Mouse (Mus musculus): Measurements from ENCODE around the gene Eml6.
A peak's percentile ranks its signal among the peaks of the same experiment; 100 is the strongest.
"Not testable (repeated sequence)": the region's sequence is repeated elsewhere in the genome, so short reads cannot be mapped to it uniquely, and the experiment has no call there.

The Eml6 gene

GRCm38 (mm10) chr11:29840606-29841227 lies 185.1 kb downstream of the Eml6 start:
- DNase-seq (ENCODE audit: low spot score in 2 of 2), result no peak

- DNase-seq (ENCODE audit: low spot score in 2 of 2), result no peak
Observed at GRCm38 (mm10) chr11:29839781-29840180, 186.1 kb downstream of the Eml6 start.

GRCm38 (mm10) chr11:29837066-29837465 lies 188.8 kb downstream of the Eml6 start:
- no peak for DNase-seq (ENCODE audit: low spot score in 2 of 2)

- DNase-seq (ENCODE audit: low spot score in 2 of 2), result no peak
Observed at GRCm38 (mm10) chr11:29827729-29828128, 198.1 kb downstream of the Eml6 start.

GRCm38 (mm10) chr11:29826001-29826400 lies 199.8 kb downstream of the Eml6 start:
- no peak for DNase-seq (ENCODE audit: low spot score in 2 of 2)

- DNase-seq (ENCODE audit: low spot score in 2 of 2), result not testable (repeated sequence)
Observed at GRCm38 (mm10) chr11:29825271-29825718, 200.5 kb downstream of the Eml6 start, which contains the start of gene 4931440F15Rik. TSS of gene 4931440F15Rik (minus strand) at chr11:29825668.

- not testable (repeated sequence) for DNase-seq (ENCODE audit: low spot score in 2 of 2)
Observed at GRCm38 (mm10) chr11:29824474-29825270, 201.2 kb downstream of the Eml6 start.

- no peak for DNase-seq (ENCODE audit: low spot score in 2 of 2)
Observed at GRCm38 (mm10) chr11:29823141-29823540, 202.7 kb downstream of the Eml6 start.

GRCm38 (mm10) chr11:29815670-29816069 lies 210.2 kb downstream of the Eml6 start:
- DNase-seq (ENCODE audit: low spot score in 2 of 2), result no peak

GRCm38 (mm10) chr11:29815261-29815660 lies 210.6 kb downstream of the Eml6 start:
- no peak for DNase-seq (ENCODE audit: low spot score in 2 of 2)

- DNase-seq (ENCODE audit: low spot score in 2 of 2), result no peak
Observed at GRCm38 (mm10) chr11:29813267-29813666, 212.6 kb downstream of the Eml6 start.

- DNase-seq (ENCODE audit: low spot score in 2 of 2), result no peak
Observed at GRCm38 (mm10) chr11:29812475-29812874, 213.4 kb downstream of the Eml6 start.

- DNase-seq (ENCODE audit: low spot score in 2 of 2), result no peak
Observed at GRCm38 (mm10) chr11:29810324-29810723, 215.5 kb downstream of the Eml6 start.

GRCm38 (mm10) chr11:29808981-29809589 lies 216.7 kb downstream of the Eml6 start:
- DNase-seq (ENCODE audit: low spot score in 2 of 2), result no peak

- DNase-seq (ENCODE audit: low spot score in 2 of 2), result peak in 1 of 2 experiments; percentile 21
Observed at GRCm38 (mm10) chr11:29808173-29808980, 217.5 kb downstream of the Eml6 start.

GRCm38 (mm10) chr11:29807325-29807724 lies 218.5 kb downstream of the Eml6 start:
- DNase-seq (ENCODE audit: low spot score in 2 of 2), result no peak

GRCm38 (mm10) chr11:29801432-29802427 lies 224.1 kb downstream of the Eml6 start:
- DNase-seq (ENCODE audit: low spot score in 2 of 2), result no peak

GRCm38 (mm10) chr11:29799839-29800238 lies 226.0 kb downstream of the Eml6 start:
- DNase-seq (ENCODE audit: low spot score in 2 of 2), result no peak

- no peak for DNase-seq (ENCODE audit: low spot score in 2 of 2)
Observed at GRCm38 (mm10) chr11:29795106-29795505, 230.7 kb downstream of the Eml6 start.

GRCm38 (mm10) chr11:29794475-29794874 lies 231.4 kb downstream of the Eml6 start:
- no peak for DNase-seq (ENCODE audit: low spot score in 2 of 2)

All from urinary bladder, postnatal 4 days (tissue).